Mouse (Mus musculus): ENCODE results near the gene Dlgap4.
A peak's percentile ranks its signal among the peaks of the same experiment; 100 is the strongest.

Gene Dlgap4

GRCm38 (mm10) chr2:156718793-156719192 is 105.3 kb downstream of the Dlgap4 start:
- peak in 1 of 2 experiments; percentile 44 for DNase-seq

- DNase-seq, result no peak
Measured at GRCm38 (mm10) chr2:156719549-156720312, 106.2 kb downstream of the Dlgap4 start.

- DNase-seq, result no peak
Measured at GRCm38 (mm10) chr2:156720313-156720674, 106.8 kb downstream of the Dlgap4 start.

GRCm38 (mm10) chr2:156720675-156721553 is 107.4 kb downstream of the Dlgap4 start:
- peak; percentile 96 to 97 for DNase-seq

GRCm38 (mm10) chr2:156721554-156722070 is 108.1 kb downstream of the Dlgap4 start:
- DNase-seq, result no peak

GRCm38 (mm10) chr2:156722071-156722575 is 108.6 kb downstream of the Dlgap4 start:
- DNase-seq, result peak; percentile 85 to 90

- no peak for DNase-seq
Measured at GRCm38 (mm10) chr2:156722752-156723151, 109.2 kb downstream of the Dlgap4 start.

- DNase-seq, result no peak
Measured at GRCm38 (mm10) chr2:156723899-156724523, 110.5 kb downstream of the Dlgap4 start.

GRCm38 (mm10) chr2:156724871-156725270 is 111.4 kb downstream of the Dlgap4 start:
- DNase-seq, result no peak

- peak; percentile 71 to 79 for DNase-seq
Measured at GRCm38 (mm10) chr2:156726344-156726743, 112.8 kb downstream of the Dlgap4 start.

- peak in 1 of 2 experiments; percentile 45 for DNase-seq
Measured at GRCm38 (mm10) chr2:156726878-156727277, 113.4 kb downstream of the Dlgap4 start.

- peak in 1 of 2 experiments; percentile 57 for DNase-seq
Measured at GRCm38 (mm10) chr2:156729537-156730469, 116.3 kb downstream of the Dlgap4 start.

- DNase-seq, result peak; percentile 56 to 68
Measured at GRCm38 (mm10) chr2:156730501-156730921, 117.0 kb downstream of the Dlgap4 start.

- no peak for DNase-seq
Measured at GRCm38 (mm10) chr2:156731592-156731991, 118.1 kb downstream of the Dlgap4 start.

GRCm38 (mm10) chr2:156732109-156732508 is 118.6 kb downstream of the Dlgap4 start:
- DNase-seq, result peak; percentile 90 to 93

GRCm38 (mm10) chr2:156735761-156736335 is 122.3 kb downstream of the Dlgap4 start:
- DNase-seq, result no peak

GRCm38 (mm10) chr2:156736846-156737245 is 123.3 kb downstream of the Dlgap4 start:
- no peak for DNase-seq

GRCm38 (mm10) chr2:156737976-156738375 is 124.5 kb downstream of the Dlgap4 start:
- DNase-seq, result peak in 1 of 2 experiments; percentile 37

- DNase-seq, result no peak
Measured at GRCm38 (mm10) chr2:156741265-156741664, 127.8 kb downstream of the Dlgap4 start.

GRCm38 (mm10) chr2:156741998-156742397 is 128.5 kb downstream of the Dlgap4 start:
- DNase-seq, result no peak

- DNase-seq, result no peak
Measured at GRCm38 (mm10) chr2:156743248-156743647, 129.7 kb downstream of the Dlgap4 start.

Data from lung, adult 18-20 months (tissue).